Mouse (Mus musculus) megakaryocyte, embryonic 14.5 days (primary cell): ENCODE measurements around the gene Snx29.

Source experiments
- FLI1 ChIP-seq: IDR thresholded peaks from 2 replicates; pipeline ENCODE4 v1.6.1; 2012; ENCODE audit warnings: low read length, inconsistent platforms, mixed read lengths
- GATA1 ChIP-seq: IDR thresholded peaks from 3 replicates; pipeline ENCODE4 v1.6.1; 2012; ENCODE audit warnings: mixed read lengths, low read length, inconsistent platforms, borderline replicate concordance

GRCm38 (mm10) chr16:11568601-11569000 lies 245.9 kb downstream of the Snx29 start:
- no peak for TF ChIP-seq GATA1
- TF ChIP-seq FLI1, result no peak
